16 mouse cellular contexts compared by ENCODE assay signal in genomic region chr4:86286572-86286971, GRCm38 (mm10).
"Had no signal": no experiment of that assay in that cellular context is flagged by ENCODE, and none has a peak within 500 bp of the region (broad histone marks: within the 10 kb centered on the region; RNA-seq: fewer than 3 reads in every experiment).

No protein-coding gene starts in this region.

- H3K4me1 ChIP-seq: neural tube, embryonic 13.5 days; neural tube, embryonic 15.5 days; stomach, embryonic 15.5 days had no signal

- H3K27me3 ChIP-seq: neural tube, embryonic 13.5 days; neural tube, embryonic 15.5 days; stomach, embryonic 15.5 days had no signal

- H3K36me3 ChIP-seq: neural tube, embryonic 13.5 days; neural tube, embryonic 15.5 days; stomach, embryonic 15.5 days had no signal

- H3K9me3 ChIP-seq: neural tube, embryonic 13.5 days; neural tube, embryonic 15.5 days; stomach, embryonic 15.5 days had no signal

- H3K9ac ChIP-seq: neural tube, embryonic 13.5 days; neural tube, embryonic 15.5 days; stomach, embryonic 15.5 days had no signal

- H3K27ac ChIP-seq: neural tube, embryonic 13.5 days; neural tube, embryonic 15.5 days; stomach, embryonic 15.5 days; stomach, postnatal 0 days had no signal

- H3K4me3 ChIP-seq: neural tube, embryonic 13.5 days; neural tube, embryonic 15.5 days; stomach, embryonic 15.5 days had no signal

- DNase-seq: retina, postnatal 1 day; right cerebral cortex, adult 18-20 months; right cerebral cortex, postnatal 14 days; right cerebral cortex, postnatal 25 days; right cerebral cortex, postnatal 4 days; spleen, adult 18-20 months; thymus, adult 18-20 months; thymus, adult 2 months; thymus, postnatal 14 days; thymus, postnatal 25 days; thymus, postnatal 36 days; thymus, postnatal 4 days had no signal

- H3K4me2 ChIP-seq: neural tube, embryonic 13.5 days; neural tube, embryonic 15.5 days; stomach, embryonic 15.5 days had no signal
